Mouse (Mus musculus) v-Abl transformed pro-B cells (cell line): ENCODE measurements around the gene Tcta.

ENCODE experiments used
- in situ Hi-C, 2 experiments: fragments of 400-800 bp; cut with MboI; formaldehyde crosslinking; loops; one replicate each; pipeline ENCODE4 v1.15.1; 2025; ENCODE audit not compliant: unreplicated experiment in 2 of 2

The Tcta gene

DNA sequence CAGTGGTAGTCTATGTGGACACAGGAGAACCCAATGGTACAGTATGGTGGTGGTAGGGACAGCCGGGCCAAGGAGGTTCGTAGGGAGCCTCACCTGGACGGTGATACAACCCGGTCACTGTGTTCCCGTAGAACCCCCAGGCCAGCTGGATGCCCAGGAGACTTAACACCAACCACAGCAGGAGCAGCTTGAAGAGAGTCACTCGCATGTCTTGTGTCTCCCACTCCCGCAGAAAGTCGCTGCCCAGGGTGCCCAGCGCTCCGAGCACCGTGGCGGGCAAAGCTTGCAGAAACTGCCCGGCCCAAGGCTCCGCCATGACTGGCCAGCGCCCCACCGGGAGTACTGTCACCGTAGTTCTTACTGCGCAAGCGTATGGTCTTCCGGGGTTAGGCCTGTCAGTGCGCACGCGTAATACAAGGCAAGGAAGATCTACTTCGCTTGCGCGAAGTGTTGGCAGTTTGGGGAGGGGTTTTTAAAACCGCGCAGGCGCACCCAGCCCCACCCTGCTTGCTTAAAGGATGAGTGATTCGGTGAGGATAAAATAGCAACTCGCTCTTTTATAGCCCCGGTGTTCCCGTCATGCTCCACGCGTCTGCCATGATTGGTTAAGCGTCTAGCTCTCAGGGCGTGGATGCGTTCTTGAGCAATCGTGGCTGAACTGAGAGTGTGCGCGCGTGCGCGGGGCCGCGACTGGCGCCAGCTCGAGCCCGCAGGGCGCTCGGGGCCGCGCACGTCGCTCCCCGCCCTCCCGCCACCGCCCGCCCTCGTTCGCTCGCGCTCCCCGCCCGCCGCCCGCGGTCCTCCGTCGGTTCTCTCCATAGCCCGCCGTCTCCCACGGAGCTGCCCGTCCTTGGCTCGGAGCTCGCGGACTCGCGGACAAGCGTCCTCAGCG is at the start of gene Tcta, which contains the start of gene Rhoa:
Gene Tcta (minus strand): TSS at position 532 of the 892 bp plus-strand sequence.
Gene Rhoa (plus strand): TSS at position 501 of the 892 bp plus-strand sequence.
- in situ Hi-C loops = loop anchor here (5.0 kb wide), 2 partner anchors 36 to 41 kb away; partner anchors contain the start of gene Usp4 (in 1 of the 2)

DNA sequence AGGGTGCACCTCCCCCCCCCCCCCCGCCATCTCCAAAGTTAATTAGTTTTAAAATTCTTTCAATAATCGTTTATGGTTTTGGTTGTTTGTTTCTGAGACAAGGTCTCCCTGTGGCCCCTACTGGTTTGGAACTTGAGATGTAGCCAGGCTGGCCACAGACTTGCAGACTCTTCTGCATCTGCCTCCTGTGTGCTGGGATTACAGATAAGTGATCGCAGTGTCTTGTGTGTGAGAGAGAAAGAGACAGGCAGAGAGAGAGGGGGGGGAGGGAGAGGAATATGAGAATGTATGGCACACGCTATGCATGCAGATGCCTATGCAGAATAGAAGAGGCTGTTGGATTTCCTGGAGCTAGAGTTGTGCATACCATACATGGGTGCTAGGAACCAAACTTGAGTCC is 43.8 kb upstream of the Tcta start:
- in situ Hi-C loops = loop anchor here (5.0 to 25.0 kb wide), 4 partner anchors 42 to 1838 kb away; partner anchors contain the start of genes 6430571L13Rik (in 1 of the 2), Hemk1 (in 1 of the 2), Rbm5 (in 1 of the 2) and Rhoa (in 1 of the 2)

DNA sequence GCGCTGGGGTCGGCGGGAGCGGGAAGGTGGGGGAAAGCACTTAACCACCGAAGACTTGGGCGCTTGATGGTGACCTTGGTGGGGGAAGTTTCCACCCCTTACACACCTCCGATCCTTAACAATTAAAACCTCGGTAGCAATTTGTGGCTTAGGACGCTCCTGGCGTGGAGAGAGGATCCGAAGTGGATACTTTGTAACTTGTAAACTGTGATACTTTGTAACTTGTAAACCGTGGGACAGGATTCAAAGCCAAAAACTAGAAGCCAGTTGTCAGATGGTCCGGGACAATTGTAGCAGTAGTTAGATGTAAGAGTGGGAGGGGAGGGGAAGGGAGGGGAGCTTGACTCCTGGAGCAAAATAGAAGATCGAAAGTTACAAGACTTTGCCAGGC is 42.3 kb upstream of the Tcta start:
- in situ Hi-C loops = loop anchor here (5.0 to 25.0 kb wide), 2 partner anchors 41 to 1011 kb away; partner anchors contain the start of genes 6430571L13Rik (in 1 of the 2), Hemk1 (in 1 of the 2), Rhoa (in 1 of the 2) and Tcta (in 1 of the 2)

DNA sequence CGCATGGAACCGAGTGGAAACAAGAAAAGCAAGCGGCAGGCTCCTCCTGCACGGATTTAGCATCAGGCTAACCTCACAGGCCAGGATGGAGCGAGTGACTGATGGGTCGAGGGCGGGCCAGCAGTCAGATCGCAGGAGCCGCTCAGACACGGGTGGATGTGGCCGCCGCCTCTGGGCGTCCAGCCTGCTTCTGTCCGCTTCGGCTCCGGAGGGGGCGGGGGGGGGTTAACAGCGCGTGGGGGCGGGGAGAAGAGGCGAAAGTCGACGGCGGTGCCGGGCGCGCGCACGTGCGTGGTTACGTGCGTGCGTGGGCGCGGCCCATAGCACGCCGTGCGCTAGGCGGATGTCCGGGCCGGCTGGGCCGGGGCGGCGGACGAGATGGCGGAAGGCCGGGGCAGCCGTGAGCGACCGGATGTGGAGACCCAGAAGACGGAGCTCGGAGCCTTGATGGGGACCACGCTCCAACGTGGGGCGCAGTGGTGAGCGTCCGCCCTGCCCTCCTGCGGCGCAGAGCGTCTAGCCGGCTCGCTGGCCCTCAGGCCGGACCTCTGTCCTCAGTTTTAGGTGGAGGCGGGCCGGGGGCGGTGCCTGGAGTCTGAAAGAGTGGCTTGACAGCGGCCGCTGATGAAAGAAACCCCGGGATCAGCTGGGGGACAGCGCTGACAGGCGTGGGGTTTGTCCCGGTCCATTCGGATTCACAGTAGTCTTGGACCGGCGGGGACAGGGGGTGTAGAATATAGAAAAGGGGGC is 41.8 kb upstream of the Tcta start, which contains the start of gene Usp4:
Gene Usp4 (plus strand): TSS at position 314 of the 750 bp plus-strand sequence.
- in situ Hi-C loops = loop anchor here (5.0 to 25.0 kb wide), 2 partner anchors 40 to 1010 kb away; partner anchors contain the start of genes 6430571L13Rik (in 1 of the 2), Hemk1 (in 1 of the 2), Rhoa (in 1 of the 2) and Tcta (in 1 of the 2)

DNA sequence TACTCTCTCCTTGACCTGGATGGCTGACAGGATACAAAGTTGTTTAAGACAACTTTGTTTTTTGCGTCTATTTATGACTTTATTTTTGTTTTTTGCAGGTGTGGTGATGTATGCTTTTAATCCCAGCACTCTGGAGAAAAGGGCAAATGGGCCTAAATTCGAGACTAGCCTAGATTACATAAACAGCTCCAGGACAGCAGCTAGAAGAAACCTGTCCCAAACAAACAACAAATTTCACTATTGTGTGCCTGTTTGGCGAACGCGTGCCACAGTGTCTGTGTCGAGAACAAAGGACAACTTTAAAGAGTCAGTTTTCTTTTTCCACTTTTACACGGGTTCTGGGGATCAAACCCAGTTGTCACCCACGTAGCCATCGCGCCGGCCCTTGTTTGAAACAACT is 41.1 kb upstream of the Tcta start:
- in situ Hi-C loops = loop anchor here (5.0 to 25.0 kb wide), 2 partner anchors 40 to 1010 kb away; partner anchors contain the start of genes 6430571L13Rik (in 1 of the 2), Hemk1 (in 1 of the 2), Rhoa (in 1 of the 2) and Tcta (in 1 of the 2)

DNA sequence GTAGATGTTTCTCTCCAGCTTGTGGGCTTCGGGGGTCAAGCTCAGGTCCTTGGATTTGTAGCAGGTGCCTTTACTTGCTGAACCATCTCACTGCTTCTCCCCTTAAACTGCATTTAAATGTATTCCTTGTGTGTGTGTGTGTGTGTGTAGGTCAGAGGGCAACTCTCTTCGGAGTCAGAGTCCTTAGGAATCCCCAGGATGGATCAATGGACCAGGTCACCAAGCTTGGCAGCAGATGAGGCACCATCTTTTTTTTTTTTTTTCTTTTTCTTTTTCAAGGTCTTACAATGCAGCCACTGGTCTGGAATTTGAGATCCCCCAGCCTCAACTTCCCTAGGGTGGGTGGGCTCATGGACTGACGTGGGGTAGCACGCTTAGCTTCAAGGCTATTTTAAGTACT is 38.5 kb upstream of the Tcta start:
- in situ Hi-C loops = loop anchor here in 1 of 2 experiments (5.0 to 25.0 kb wide), 2 partner anchors 37 to 1007 kb away; partner anchors contain the start of genes 6430571L13Rik, Hemk1, Rhoa and Tcta

DNA sequence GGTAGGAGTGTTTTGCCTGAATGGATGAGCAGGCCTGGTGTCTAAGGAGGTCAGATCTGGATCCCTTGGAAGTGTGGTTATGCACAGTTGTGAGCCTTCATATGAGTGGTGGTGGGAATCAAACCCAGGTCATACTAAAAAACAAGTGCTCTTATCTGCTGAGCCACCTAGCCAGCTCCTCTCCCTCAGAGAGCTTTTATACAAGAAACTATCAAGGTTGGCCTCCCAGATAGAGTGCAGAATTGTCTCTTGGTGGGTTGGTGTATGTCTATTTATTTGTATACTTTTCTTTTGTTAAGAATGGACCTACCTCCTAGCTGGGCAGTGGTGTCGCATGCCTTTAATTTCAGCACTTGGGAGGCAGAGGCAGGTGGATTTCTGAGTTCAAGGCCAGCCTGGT is 37.9 kb upstream of the Tcta start:
- in situ Hi-C loops = loop anchor here in 1 of 2 experiments (5.0 to 25.0 kb wide), 2 partner anchors 37 to 1007 kb away; partner anchors contain the start of genes 6430571L13Rik, Hemk1, Rhoa and Tcta

DNA sequence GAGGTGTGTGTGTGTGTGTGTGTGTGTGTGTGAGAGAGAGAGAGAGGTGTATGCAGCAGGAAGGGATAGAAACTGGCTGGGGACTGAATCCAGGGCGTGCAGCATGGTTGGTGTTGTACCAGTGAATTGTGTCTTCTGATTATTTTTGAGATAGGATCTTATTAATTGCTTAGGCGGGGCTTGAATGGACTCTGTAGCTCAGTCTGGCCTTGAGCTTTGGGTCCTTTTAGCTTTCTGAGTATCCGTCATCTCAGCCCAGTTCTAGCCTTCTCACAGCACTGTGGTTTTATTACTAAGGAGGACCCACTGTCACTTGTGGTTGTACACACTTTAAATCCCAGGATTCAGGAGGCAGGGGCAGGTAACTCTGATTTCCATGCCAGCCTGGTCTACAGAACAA is 37.4 kb upstream of the Tcta start:
- in situ Hi-C loops = loop anchor here in 1 of 2 experiments (5.0 to 25.0 kb wide), 2 partner anchors 36 to 1006 kb away; partner anchors contain the start of genes 6430571L13Rik, Hemk1, Rhoa and Tcta

DNA sequence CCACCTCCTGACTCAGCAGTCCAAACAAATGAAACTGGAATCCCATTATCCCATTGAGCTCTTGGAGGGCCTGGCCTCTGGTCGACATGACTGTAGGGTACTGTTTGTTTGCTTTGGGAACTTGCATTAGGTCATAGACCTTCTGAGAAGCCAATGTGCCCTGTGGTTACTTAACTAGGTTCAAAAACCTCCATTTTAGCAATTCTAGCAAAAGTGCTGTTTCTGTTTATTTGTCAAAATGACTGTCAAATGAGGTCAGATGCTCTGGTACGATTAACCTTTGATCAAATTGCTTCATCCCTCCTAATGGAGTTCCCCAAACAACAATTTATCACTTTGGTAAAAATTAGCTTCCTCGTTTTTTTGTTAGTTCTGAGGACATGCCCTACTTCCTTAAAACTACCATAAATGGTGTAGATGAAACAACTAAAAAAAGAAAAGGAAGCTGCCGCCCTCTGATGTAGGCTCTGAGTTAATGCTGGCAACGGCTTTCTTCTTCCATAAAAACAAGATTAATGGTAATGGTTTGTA is 36.4 kb upstream of the Tcta start:
- in situ Hi-C loops = loop anchor here in 1 of 2 experiments (5.0 to 25.0 kb wide), 2 partner anchors 35 to 1005 kb away; partner anchors contain the start of genes 6430571L13Rik, Hemk1, Rhoa and Tcta

DNA sequence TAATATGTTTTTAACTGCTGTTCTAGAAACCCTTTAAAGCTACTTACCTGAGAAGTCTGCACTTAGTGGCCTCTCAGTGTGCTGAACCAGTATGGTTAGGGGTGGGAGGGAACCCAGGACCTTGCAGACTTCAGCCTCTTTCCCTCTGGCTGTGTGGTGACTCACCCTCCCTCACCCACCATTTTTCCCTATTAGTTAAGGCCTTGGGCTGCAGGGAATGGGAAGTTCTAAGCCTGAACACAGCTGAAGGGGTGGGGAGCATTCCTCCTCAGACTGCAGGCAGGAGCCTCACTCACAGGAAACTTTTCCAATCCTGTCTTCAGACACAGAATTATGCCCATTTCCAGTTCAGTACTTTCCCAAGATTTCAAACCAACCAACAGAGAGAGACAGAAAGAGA is 35.8 kb upstream of the Tcta start:
- in situ Hi-C loops = loop anchor here in 1 of 2 experiments (5.0 to 25.0 kb wide), 2 partner anchors 34 to 1004 kb away; partner anchors contain the start of genes 6430571L13Rik, Hemk1, Rhoa and Tcta

DNA sequence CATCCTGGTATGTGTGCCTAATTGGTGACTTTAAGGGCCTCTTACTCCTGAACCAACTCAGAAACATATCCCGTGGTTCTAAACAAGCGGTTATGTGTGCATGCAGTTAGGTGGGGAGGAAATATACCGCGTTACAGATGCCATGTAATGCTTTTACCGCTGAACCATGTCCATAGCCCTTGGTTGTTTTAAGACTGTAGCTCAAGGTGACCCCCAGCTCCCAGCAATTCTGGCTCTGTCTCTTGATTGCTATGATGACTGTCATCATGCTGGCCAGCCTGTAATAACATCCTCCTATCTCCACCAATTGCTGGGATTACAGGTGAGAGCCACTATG is 35.1 kb upstream of the Tcta start:
- in situ Hi-C loops = loop anchor here in 1 of 2 experiments (5.0 to 25.0 kb wide), 2 partner anchors 34 to 1004 kb away; partner anchors contain the start of genes 6430571L13Rik, Hemk1, Rhoa and Tcta

DNA sequence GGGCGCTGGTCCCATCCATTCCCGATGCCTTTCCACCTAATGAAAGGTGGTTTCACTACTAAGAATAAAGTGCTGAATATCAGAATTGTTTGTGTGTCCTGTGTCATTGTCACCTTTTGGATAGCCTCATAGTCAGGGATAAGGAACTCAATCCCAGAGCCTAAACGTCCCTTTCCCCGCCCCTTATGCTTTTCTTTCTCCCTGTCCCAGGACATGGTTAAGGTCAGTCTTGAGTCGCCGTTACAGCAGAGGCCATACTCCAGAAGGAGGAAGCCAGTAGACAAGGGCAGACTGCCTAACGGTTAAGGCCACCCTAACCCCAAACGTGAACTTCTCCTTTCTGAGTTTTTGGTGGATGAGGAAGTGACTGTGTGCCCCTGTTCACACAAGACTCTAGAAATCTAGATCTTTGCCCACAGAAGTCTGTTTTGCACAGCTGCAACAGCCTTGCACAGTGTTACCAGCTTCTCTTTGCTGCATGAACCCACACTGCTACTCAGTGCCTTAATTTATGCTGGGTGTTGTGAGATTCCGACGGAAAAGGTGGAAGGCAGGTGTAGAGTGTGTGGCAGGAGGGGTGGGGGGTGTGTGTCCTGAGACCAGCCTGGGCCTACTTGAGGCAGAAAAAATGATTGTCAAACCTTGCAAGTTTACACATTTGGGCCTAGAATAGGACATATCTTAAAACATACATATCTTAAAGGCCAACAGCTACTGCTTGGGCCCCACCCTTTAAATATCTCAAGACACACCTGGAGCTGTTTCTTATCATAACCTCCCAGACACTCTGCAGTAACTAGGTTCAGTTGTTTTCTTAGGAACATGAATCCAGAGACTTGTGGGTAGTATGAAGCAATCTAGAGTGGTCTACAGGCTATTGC is 34.5 kb upstream of the Tcta start:
- in situ Hi-C loops = loop anchor here in 1 of 2 experiments (5.0 to 25.0 kb wide), 2 partner anchors 33 to 1003 kb away; partner anchors contain the start of genes 6430571L13Rik, Hemk1, Rhoa and Tcta

DNA sequence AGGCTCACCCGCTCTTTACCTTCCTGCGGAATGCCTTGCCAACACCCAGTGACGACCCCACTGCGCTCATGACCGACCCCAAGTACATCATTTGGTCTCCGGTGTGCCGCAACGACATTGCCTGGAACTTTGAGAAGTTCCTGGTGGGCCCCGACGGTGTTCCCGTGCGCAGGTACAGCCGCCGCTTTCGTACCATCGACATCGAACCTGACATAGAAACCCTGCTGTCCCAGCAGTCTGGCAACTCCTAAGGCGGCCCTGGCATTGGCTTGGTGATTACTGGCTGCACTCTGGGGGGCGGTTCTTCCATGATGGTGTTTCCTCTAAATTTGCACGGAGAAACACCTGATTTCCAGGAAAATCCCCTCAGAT is 33.9 kb upstream of the Tcta start:
- in situ Hi-C loops = loop anchor here in 1 of 2 experiments (5.0 to 25.0 kb wide), 2 partner anchors 33 to 1003 kb away; partner anchors contain the start of genes 6430571L13Rik, Hemk1, Rhoa and Tcta

DNA sequence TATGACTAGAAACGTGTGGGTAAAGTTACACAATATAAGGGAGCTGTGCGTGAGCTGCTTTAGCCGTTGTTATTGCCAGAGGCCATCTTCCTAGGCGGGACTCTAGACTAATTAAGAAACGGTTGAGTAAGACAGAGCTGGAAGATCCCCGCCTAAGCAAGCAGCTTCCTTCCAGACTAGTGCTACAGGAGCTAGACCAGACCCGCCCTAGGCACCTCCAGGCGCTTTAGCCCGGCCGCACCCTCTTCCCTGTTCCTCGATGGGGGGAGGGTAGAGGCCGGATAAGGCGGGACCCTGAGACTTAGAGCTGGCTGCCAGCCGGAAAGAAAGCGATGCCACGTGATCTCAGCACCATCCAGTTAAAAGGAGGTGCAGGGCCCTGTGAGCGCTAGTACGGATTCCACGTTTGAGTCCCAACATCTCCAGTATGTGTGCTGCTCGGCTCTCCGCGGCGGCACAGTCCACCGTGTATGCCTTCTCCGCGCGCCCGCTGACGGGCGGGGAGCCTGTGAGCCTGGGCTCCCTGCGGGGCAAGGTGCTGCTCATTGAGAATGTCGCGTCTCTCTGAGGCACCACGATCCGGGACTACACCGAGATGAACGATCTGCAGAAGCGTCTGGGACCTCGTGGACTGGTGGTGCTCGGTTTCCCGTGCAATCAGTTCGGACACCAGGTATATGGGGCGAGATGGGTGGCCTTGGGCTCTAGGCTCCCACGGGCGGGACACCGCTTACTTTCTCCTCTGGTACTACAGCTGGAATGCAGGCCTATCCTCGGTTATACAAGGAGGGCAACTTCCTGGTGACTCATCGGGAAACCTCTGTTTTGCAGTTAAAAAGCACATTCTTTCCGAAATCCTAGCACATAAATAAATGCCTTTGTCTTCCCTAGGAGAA is 33.2 kb upstream of the Tcta start, which contains the start of gene Gpx1:
Gene Gpx1 (plus strand): TSS at position 18 of the 896 bp plus-strand sequence.
- in situ Hi-C loops = loop anchor here in 1 of 2 experiments (25.0 kb wide), 1 partner anchor 1002 kb away; the partner anchor contains the start of genes 6430571L13Rik and Hemk1

DNA sequence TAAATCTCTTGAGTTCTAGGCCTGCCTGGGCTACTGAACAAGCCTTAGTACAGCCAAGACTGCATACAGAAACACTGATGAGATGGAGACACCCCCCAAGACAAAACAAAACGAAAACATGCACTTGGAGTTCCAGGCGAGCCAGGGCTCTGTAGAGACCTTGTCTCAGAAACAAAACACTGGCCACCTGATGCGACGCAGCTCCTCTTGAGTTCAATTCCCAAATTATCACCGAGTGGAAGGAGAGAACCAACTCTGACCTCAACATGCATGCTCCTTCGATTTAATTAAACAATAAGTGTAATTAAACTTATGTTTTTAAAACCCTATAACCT is 32.6 kb upstream of the Tcta start:
- in situ Hi-C loops = loop anchor here in 1 of 2 experiments (25.0 kb wide), 1 partner anchor 1001 kb away; the partner anchor contains the start of genes 6430571L13Rik and Hemk1

DNA sequence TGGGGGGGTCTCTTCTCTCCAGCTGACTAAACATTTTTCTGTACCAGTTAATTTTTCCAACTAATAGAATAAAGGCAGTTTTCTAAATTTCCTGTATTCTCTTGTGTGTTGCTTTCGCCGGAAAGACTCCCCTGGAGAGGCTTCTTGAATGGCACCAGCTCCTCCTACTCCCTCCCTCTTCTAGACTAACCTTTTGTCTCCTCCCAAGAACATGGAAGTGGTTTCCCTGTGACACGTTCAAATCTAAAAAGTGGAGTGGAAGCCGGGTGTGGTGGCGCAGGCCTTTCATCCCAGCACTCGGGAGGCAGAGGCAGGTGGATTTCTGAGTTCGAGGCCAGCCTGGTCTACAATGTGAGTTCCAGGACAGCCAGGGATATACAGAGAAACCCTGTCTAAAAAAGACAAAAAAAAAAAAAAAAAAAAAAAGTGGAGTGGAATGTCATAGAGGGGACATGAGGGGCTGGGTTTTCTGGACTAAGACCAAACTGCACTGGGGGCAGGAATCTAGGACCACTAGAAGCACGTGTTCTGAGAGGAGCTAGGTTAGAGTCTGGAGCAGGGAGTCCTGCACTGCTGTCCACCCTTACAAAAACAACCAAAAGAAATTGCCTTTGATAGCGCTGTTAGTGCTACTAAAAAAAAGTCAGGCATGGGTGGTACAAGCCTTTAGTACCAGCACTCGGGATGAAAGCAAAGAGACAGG is 32.0 kb upstream of the Tcta start:
- in situ Hi-C loops = loop anchor here in 1 of 2 experiments (25.0 kb wide), 1 partner anchor 1001 kb away; the partner anchor contains the start of genes 6430571L13Rik and Hemk1
